Mouse (Mus musculus): ENCODE data around the gene Cdh11. TPM values are rescaled to one million over a fixed set of nuclear protein-coding genes. Genes with fewer than 3 reads are reported as not detected.
"Not testable (repeated sequence)": the region's sequence is repeated elsewhere in the genome, so short reads cannot be mapped to it uniquely, and the experiment has no call there.

Gene Cdh11
- polyA plus RNA-seq, 1 experiment from 2014 or later = 55.2 TPM

DNA sequence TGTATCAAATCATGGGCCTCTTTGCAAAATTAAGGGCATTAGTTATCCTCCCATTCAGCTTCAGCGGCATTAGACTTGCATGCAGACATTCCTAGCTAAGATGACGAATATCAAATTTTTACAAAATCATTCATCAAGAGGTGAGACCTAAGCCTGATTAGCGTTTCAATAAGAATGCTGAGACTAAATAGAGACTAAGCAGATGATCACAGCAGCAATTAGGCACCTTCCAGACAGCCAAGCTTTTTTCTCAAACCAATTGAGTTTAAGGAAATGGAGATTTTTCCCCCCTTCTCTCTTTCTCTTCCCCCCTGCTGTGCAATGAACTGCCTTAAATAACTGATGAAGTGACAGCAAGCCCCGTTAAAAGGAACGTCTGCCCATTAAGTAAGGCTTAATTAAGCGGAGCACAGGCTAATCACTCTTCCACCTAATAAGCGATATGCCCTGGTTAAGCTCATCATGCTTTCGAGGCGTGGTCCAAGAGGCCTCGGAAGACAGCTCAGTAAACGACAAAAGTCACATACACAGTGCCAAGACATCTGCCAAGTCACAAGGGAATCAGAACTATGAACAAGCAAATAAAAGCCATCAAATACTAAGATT is 87.1 kb downstream of the Cdh11 start:
- H3K9me3 ChIP-seq (replicated peaks) = no peaks in the 10 kb centered on the region
- H3K4me1 ChIP-seq = peaks cover 9% of the 10 kb centered on the region
- no peak overlapping the region for H3K4me3 ChIP-seq
- no peaks in the 10 kb centered on the region for H3K36me3 ChIP-seq
- WGBS = 28% methylated on average over 11 of the region's 11 CpGs
- DNase-seq (ENCODE audit: low spot score) = no peak
- H3K27ac ChIP-seq (replicated peaks) = no peak overlapping the region
- H3K27me3 ChIP-seq (ENCODE audit: low read depth, poor library complexity, severe bottlenecking) = peaks cover 82% of the 10 kb centered on the region

DNA sequence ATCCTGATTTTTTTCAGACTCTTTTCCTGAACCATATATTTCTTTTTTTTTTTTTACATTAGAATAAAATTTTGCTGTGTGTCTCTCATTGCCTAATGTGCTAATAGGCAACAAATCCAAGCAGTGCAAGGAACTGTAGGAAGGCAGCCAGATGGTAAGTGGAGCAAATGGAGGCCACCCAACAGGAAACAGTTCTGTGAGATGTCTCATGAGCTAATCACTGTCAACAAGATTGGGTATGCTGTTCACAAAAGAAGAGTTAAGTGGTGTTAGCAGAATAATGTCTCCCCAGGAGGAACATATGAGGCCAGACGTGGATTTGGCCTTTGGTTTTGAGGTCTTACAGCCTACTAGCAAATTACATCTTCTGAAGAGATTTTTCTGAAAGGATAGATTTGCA is 92.0 kb downstream of the Cdh11 start:
- no peaks in the 10 kb centered on the region for H3K36me3 ChIP-seq
- peaks cover 6% of the 10 kb centered on the region for H3K4me1 ChIP-seq
- 48% methylated on average over 1 of the region's 1 CpGs for WGBS
- H3K4me3 ChIP-seq = no peak overlapping the region
- H3K27ac ChIP-seq (replicated peaks) = no peak overlapping the region
- DNase-seq (ENCODE audit: low spot score) = no peak
- no peaks in the 10 kb centered on the region for H3K9me3 ChIP-seq (replicated peaks)
- H3K27me3 ChIP-seq (ENCODE audit: low read depth, poor library complexity, severe bottlenecking) = peaks cover 34% of the 10 kb centered on the region; the same call in 1 of the 2 replicates

DNA sequence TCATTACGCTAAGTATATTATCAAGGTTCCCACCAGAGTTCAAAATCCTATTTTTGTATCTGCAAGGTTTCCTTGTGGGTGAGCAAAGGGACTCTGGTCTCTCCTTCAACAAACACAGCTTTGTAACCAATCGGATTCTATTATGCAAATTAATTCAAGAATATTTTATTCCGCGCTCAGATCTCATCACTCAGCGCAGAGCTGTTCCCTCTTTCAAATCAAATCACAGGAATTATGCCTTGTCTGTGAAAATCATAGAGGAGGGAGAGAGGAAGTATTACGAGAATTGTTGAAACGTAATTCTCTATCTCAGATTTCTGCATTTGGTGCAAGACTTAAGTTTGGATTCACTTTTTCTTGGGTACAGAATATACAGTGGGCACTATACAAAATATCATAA is 100.0 kb downstream of the Cdh11 start:
- not testable (repeated sequence) for H3K36me3 ChIP-seq; H3K4me1 ChIP-seq; H3K27ac ChIP-seq (replicated peaks); H3K4me3 ChIP-seq; H3K27me3 ChIP-seq (ENCODE audit: low read depth, poor library complexity, severe bottlenecking); H3K9me3 ChIP-seq (replicated peaks); DNase-seq (ENCODE audit: low spot score)
- 88% methylated on average over 7 of the region's 7 CpGs for WGBS

DNA sequence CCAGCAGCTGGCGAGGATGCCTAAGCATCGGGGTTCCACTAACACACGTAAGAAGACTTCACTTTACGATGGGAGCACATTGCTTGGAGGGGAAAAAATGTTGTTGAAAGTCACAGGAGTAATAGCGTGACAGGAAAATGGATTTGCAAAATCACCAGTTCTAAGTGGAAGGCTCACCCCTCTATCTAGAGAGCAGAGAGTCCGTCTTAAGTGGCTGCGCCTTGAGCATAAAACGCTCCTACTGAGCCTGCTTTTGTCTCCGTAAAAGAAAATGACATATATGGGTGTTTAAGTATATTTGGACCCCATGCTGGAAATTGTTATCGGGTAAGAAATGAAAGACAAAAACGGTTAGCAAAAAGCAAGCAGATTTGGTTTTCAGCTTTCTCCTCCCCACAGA is 100.4 kb downstream of the Cdh11 start:
- Histone ChIP-seq H3K27me3 (ENCODE audit: low read depth, poor library complexity, severe bottlenecking) (no peaks in the 10 kb centered on the region), H3K4me3 (no peak overlapping the region), H3K27ac (replicated peaks) (no peak overlapping the region), H3K36me3 (no peaks in the 10 kb centered on the region), H3K9me3 (replicated peaks) (no peaks in the 10 kb centered on the region), H3K4me1 (no peaks in the 10 kb centered on the region)
- WGBS = 92% methylated on average over 11 of the region's 11 CpGs
- no peak for DNase-seq (ENCODE audit: low spot score)

DNA sequence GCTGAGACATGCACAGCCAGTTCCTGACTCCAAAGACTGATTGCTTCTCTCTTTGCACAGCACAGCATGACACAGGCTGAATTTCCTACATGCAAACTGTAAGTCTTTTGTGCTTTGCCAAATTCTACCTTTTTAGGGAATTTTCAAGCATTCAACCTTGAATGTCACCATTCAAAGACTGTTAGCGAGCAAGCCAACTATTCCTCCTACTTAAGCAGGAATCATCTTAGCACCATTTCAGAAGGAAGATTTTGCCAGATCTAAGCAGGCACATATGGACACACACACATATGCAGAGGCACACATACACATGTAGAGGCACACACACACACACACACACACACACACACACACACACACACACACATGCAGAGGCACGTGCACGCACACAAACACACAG is 108.3 kb downstream of the Cdh11 start:
- Histone ChIP-seq H3K36me3 (peaks cover 36% of the 10 kb centered on the region), H3K9me3 (replicated peaks) (no peaks in the 10 kb centered on the region), H3K27ac (replicated peaks) (no peak overlapping the region), H3K4me3 (no peak overlapping the region), H3K27me3 (ENCODE audit: low read depth, poor library complexity, severe bottlenecking) (no peaks in the 10 kb centered on the region), H3K4me1 (no peaks in the 10 kb centered on the region)
- 89% methylated on average over 3 of the region's 3 CpGs for WGBS
- no peak for DNase-seq (ENCODE audit: low spot score)

DNA sequence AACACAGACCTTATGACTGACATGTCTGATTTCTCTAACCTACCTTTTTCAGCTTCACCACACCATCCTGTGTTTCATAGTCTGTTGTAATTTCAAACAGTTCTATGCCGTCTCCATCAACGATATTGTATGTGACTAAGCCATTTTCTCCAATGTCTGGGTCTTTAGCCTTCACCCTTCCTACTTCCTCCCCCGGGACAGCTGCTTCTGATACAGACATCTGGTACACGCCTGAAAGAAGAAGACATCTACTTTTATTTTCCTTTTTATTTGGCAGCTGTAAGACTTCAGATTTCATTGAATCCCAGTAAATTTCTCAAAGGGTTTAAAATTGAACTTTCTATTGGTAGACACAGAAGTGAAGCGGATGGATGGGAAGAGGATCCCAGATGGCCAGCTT is 120.9 kb downstream of the Cdh11 start:
- DNase-seq (ENCODE audit: low spot score); H3K4me1 ChIP-seq; H3K9me3 ChIP-seq (replicated peaks); H3K27me3 ChIP-seq (ENCODE audit: low read depth, poor library complexity, severe bottlenecking); H3K27ac ChIP-seq (replicated peaks); H3K4me3 ChIP-seq: not testable (repeated sequence)
- 90% methylated on average over 5 of the region's 5 CpGs for WGBS
- H3K36me3 ChIP-seq = peaks cover 34% of the 10 kb centered on the region

DNA sequence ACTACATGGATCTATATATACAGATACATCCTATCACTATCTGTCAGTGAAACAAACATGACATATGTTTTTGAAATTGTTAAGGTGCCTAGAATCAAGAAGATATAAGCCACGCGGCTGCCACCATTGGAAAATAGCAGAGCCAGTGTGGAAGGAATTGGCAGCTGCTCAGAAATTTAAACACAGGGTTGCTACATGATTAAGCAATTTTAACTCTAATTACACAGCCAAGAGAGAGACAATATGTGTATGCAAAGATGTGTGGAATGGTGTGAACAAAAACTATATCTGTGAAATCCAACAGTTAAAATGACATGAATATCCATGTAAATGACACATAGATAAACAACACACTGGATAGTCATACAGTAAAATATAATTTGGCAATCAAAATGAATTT is 128.9 kb downstream of the Cdh11 start:
- no peaks in the 10 kb centered on the region for H3K27me3 ChIP-seq (ENCODE audit: low read depth, poor library complexity, severe bottlenecking)
- DNase-seq (ENCODE audit: low spot score) = no peak
- H3K9me3 ChIP-seq (replicated peaks) = no peaks in the 10 kb centered on the region
- peaks cover 27% of the 10 kb centered on the region for H3K36me3 ChIP-seq
- no peak overlapping the region for H3K27ac ChIP-seq (replicated peaks)
- 97% methylated on average over 2 of the region's 2 CpGs for WGBS
- H3K4me1 ChIP-seq = no peaks in the 10 kb centered on the region
- no peak overlapping the region for H3K4me3 ChIP-seq

DNA sequence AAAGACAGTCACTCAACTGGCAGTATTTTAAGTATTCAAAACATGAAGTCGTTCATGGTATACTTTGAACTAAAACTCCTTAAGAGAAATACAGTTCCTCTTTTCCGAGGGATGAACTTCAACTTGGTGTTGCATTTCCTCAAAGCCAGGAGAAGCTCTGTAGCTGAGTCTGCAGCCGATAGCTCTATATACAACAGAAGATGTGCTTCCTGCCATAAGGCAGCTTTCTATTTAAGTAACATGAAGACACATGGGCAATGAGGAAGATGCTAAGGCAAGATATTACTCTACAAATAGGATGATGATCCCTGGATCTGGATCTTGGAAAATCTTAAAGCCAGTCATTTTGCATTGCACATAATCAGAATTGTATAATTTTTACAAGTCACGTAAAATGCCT is 133.5 kb downstream of the Cdh11 start:
- no peak overlapping the region for H3K27ac ChIP-seq (replicated peaks)
- no peak for DNase-seq (ENCODE audit: low spot score)
- no peak overlapping the region for H3K4me3 ChIP-seq
- WGBS = 86% methylated on average over 4 of the region's 4 CpGs
- no peaks in the 10 kb centered on the region for H3K4me1 ChIP-seq
- H3K27me3 ChIP-seq (ENCODE audit: low read depth, poor library complexity, severe bottlenecking) = no peaks in the 10 kb centered on the region
- H3K9me3 ChIP-seq (replicated peaks) = no peaks in the 10 kb centered on the region
- peaks cover 25% of the 10 kb centered on the region; the same call in 1 of the 2 replicates for H3K36me3 ChIP-seq

DNA sequence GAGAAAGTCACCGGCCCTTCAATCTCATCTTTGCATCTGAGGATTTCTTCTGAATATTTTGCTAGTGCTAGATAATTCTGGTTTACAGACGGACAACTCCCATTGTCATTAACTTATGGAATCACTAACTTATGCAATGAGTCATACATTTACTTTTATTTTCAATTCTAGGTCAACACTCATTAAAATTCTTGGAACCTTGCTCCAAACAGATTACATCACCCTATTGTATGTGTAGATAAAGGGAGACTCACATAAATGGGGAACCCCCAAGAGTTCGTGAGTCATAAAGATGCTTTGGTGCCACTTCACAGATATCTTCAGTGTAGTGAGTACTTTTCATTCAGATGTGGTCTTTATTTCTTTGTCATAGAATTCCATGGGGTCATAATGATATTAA is 158.3 kb downstream of the Cdh11 start:
- no peak overlapping the region for H3K4me3 ChIP-seq
- no peak overlapping the region for H3K27ac ChIP-seq (replicated peaks)
- no peaks in the 10 kb centered on the region for H3K4me1 ChIP-seq
- no peaks in the 10 kb centered on the region for H3K36me3 ChIP-seq
- H3K9me3 ChIP-seq (replicated peaks) = no peaks in the 10 kb centered on the region
- WGBS = 86% methylated on average over 3 of the region's 3 CpGs
- DNase-seq (ENCODE audit: low spot score) = no peak
- H3K27me3 ChIP-seq (ENCODE audit: low read depth, poor library complexity, severe bottlenecking) = no peaks in the 10 kb centered on the region

DNA sequence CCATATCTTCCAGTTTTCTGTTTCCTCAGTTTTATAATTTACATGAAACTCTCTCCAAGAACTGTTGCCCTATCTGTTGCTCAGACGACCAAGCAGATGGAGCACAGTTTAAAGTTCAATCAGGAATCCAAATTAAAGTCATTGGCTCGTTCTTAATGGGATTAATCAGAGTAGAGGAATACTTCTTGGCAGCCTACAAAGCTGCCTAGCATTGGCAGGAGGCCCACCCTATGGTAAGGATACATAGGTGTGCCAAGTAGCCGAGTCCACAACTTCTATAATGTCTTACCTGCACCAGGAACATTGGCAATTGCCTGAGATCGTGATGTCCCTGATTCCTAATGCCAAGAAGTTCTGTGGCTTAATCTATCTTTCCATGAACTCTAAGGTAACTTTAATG is 173.3 kb downstream of the Cdh11 start:
- no peak for DNase-seq (ENCODE audit: low spot score)
- H3K27ac ChIP-seq (replicated peaks) = no peak overlapping the region
- H3K4me1 ChIP-seq = no peaks in the 10 kb centered on the region
- H3K36me3 ChIP-seq = no peaks in the 10 kb centered on the region
- no peaks in the 10 kb centered on the region for H3K27me3 ChIP-seq (ENCODE audit: low read depth, poor library complexity, severe bottlenecking)
- H3K9me3 ChIP-seq (replicated peaks) = no peaks in the 10 kb centered on the region
- WGBS = 85% methylated on average over 4 of the region's 4 CpGs
- no peak overlapping the region for H3K4me3 ChIP-seq

DNA sequence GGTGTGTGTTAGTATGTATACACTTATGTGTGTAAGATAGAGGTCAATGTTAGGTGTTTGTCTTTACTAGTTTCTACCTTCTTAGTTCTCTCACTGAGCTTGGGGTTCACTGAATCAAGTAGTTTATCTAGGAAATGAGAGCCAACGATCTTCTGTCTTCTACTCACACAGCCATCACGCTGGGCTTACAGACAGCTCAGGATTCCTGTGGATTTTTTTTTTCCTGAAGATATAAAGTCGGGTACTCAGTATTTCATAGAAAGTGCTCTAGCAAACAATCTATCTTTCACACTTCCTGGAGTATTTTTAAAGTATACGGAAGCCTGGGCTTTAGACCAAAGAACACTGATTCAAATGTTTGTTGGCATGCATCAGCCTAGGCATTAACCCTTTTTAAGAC is 184.1 kb downstream of the Cdh11 start:
- Histone ChIP-seq H3K4me3 (no peak overlapping the region), H3K27ac (replicated peaks) (no peak overlapping the region), H3K4me1 (no peaks in the 10 kb centered on the region), H3K9me3 (replicated peaks) (no peaks in the 10 kb centered on the region), H3K27me3 (ENCODE audit: low read depth, poor library complexity, severe bottlenecking) (no peaks in the 10 kb centered on the region), H3K36me3 (no peaks in the 10 kb centered on the region)
- no peak for DNase-seq (ENCODE audit: low spot score)
- 85% methylated on average over 4 of the region's 4 CpGs for WGBS

DNA sequence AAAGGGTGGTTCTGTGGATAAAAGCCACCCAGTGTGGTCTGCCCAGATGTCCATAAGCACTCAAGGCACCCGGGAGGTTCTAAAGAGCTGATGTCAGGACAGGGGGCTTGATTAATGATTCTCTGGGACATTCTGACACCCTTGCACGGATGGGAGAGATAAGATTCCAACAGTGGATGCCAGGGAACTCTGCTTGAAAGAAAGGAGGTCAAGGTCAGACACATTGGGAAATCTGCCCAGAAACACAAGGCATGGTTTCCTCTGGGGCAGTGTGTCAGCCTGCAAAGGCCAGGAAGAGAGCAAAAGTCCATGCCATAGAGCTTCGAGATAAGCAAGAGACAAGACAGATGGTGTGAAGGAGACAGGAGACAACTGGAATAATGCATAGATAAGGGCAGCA is 188.9 kb downstream of the Cdh11 start:
- Histone ChIP-seq H3K9me3 (replicated peaks) (no peaks in the 10 kb centered on the region), H3K4me3 (no peak overlapping the region), H3K27ac (replicated peaks) (no peak overlapping the region), H3K4me1 (no peaks in the 10 kb centered on the region), H3K27me3 (ENCODE audit: low read depth, poor library complexity, severe bottlenecking) (no peaks in the 10 kb centered on the region), H3K36me3 (no peaks in the 10 kb centered on the region)
- WGBS = 65% methylated on average over 3 of the region's 3 CpGs
- no peak for DNase-seq (ENCODE audit: low spot score)

DNA sequence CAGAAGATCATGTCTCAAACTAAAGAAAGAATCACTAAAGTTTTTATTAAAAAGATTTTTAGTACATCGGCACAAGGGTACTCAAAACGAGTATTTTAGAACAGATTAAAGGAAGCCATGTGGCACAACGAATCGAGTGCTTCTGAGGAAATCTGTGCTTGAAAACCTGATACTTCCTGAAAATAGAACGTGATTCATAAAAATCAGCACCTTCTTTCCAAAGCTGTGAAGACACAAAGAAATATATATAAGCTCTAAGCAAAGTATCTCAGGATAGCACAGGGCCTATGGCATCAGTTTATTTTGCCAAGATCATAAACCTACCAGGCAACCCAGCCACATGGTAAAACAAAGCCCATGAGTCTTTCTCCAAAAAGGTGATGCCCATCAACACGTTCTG is 191.5 kb downstream of the Cdh11 start:
- 92% methylated on average over 6 of the region's 6 CpGs for WGBS

More for the DNA sequence above, 191.5 kb downstream of the Cdh11 start:
- H3K27ac ChIP-seq (replicated peaks) = no peak overlapping the region
- H3K4me1 ChIP-seq = no peaks in the 10 kb centered on the region
- H3K36me3 ChIP-seq = no peaks in the 10 kb centered on the region
- no peak overlapping the region for H3K4me3 ChIP-seq
- no peaks in the 10 kb centered on the region for H3K9me3 ChIP-seq (replicated peaks)
- H3K27me3 ChIP-seq (ENCODE audit: low read depth, poor library complexity, severe bottlenecking) = no peaks in the 10 kb centered on the region
- DNase-seq (ENCODE audit: low spot score) = no peak

Data from midbrain, embryonic 10.5 days (tissue).